Mouse (Mus musculus): Measurements from ENCODE around the gene Sdf2l1.
A peak's percentile ranks its signal among the peaks of the same experiment; 100 is the strongest.
"Not testable (repeated sequence)": the region's sequence is repeated elsewhere in the genome, so short reads cannot be mapped to it uniquely, and the experiment has no call there.

Gene Sdf2l1

GRCm38 (mm10) chr16:17132089-17132905 is at the start of gene Sdf2l1:
Gene Sdf2l1, minus strand, starts transcription at chr16:17132383.
- DNase-seq (ENCODE audit: low read depth, low spot score) = peak; percentile 99

GRCm38 (mm10) chr16:17181382-17181781 is 49.2 kb upstream of the Sdf2l1 start:
- DNase-seq (ENCODE audit: low read depth, low spot score) = no peak

- DNase-seq (ENCODE audit: low read depth, low spot score) = no peak
These were observed 47.5 kb upstream of the Sdf2l1 start for GRCm38 (mm10) chr16:17179706-17180105.

- DNase-seq (ENCODE audit: low read depth, low spot score) = no peak
These were observed 45.5 kb upstream of the Sdf2l1 start for GRCm38 (mm10) chr16:17177623-17178170.

- no peak for DNase-seq (ENCODE audit: low read depth, low spot score)
These were observed 43.6 kb upstream of the Sdf2l1 start for GRCm38 (mm10) chr16:17175765-17176164.

GRCm38 (mm10) chr16:17168049-17168448 is 35.9 kb upstream of the Sdf2l1 start:
- DNase-seq (ENCODE audit: low read depth, low spot score) = no peak

GRCm38 (mm10) chr16:17167179-17167578 is 35.0 kb upstream of the Sdf2l1 start:
- no peak for DNase-seq (ENCODE audit: low read depth, low spot score)

- DNase-seq (ENCODE audit: low read depth, low spot score) = not testable (repeated sequence)
These were observed 33.3 kb upstream of the Sdf2l1 start for GRCm38 (mm10) chr16:17165478-17165877.

- no peak for DNase-seq (ENCODE audit: low read depth, low spot score)
These were observed 22.2 kb upstream of the Sdf2l1 start for GRCm38 (mm10) chr16:17154346-17154745.

GRCm38 (mm10) chr16:17151874-17152273 is 19.7 kb upstream of the Sdf2l1 start:
- no peak for DNase-seq (ENCODE audit: low read depth, low spot score)

- no peak for DNase-seq (ENCODE audit: low read depth, low spot score)
These were observed 18.5 kb upstream of the Sdf2l1 start for GRCm38 (mm10) chr16:17150520-17151258.

- peak; percentile 82 for DNase-seq (ENCODE audit: low read depth, low spot score)
These were observed 15.9 kb upstream of the Sdf2l1 start for GRCm38 (mm10) chr16:17148084-17148483.

- peak; percentile 71 for DNase-seq (ENCODE audit: low read depth, low spot score)
These were observed 15.3 kb upstream of the Sdf2l1 start for GRCm38 (mm10) chr16:17147391-17147929.

GRCm38 (mm10) chr16:17146772-17147235 is 14.6 kb upstream of the Sdf2l1 start, which contains the start of gene Ccdc116:
Gene Ccdc116, minus strand, starts transcription at chr16:17147229.
- peak; percentile 96 for DNase-seq (ENCODE audit: low read depth, low spot score)

- peak; percentile 87 for DNase-seq (ENCODE audit: low read depth, low spot score)
These were observed 12.2 kb upstream of the Sdf2l1 start, which contains the start of gene Ydjc for GRCm38 (mm10) chr16:17144339-17144738. Gene Ydjc, plus strand, starts transcription at chr16:17144621.

GRCm38 (mm10) chr16:17137355-17137754 is 5.2 kb upstream of the Sdf2l1 start:
- no peak for DNase-seq (ENCODE audit: low read depth, low spot score)

- peak; percentile 30 for DNase-seq (ENCODE audit: low read depth, low spot score)
These were observed 670 bp upstream of the Sdf2l1 start for GRCm38 (mm10) chr16:17132906-17133200.

GRCm38 (mm10) chr16:17131191-17132088 is 743 bp downstream of the Sdf2l1 start:
- DNase-seq (ENCODE audit: low read depth, low spot score) = peak; percentile 56

- peak; percentile 84 for DNase-seq (ENCODE audit: low read depth, low spot score)
These were observed 4.9 kb downstream of the Sdf2l1 start for GRCm38 (mm10) chr16:17127292-17127691.

- DNase-seq (ENCODE audit: low read depth, low spot score) = peak; percentile 93
These were observed 7.2 kb downstream of the Sdf2l1 start, which contains the start of gene 2610318N02Rik for GRCm38 (mm10) chr16:17124871-17125520. Gene 2610318N02Rik, minus strand, starts transcription at chr16:17125167.

All from R1 (cell line).